27 mouse cellular contexts compared by ENCODE assay signal in genomic region chr11:63988031-63988665, GRCm38 (mm10).
A peak's percentile ranks its signal among the peaks of the same experiment; 100 is the strongest.
DNase-seq lines count a peak whose midpoint lies in the region; ATAC-seq and TF ChIP-seq lines count a peak whose summit lies in the region.
"Had no signal": no experiment of that assay in that cellular context is flagged by ENCODE, and none has a peak within 500 bp of the region (broad histone marks: within the 10 kb centered on the region; RNA-seq: fewer than 3 reads in every experiment).

No protein-coding gene starts in this region.

- no peak overlapping the region for H3K4me3 ChIP-seq in heart, embryonic 12.5 days
- H3K4me3 ChIP-seq in liver, embryonic 16.5 days (ENCODE audit: low read depth, low read length), result no peak overlapping the region
- no peak overlapping the region for H3K4me3 ChIP-seq in lung, postnatal 0 days (ENCODE audit: low read depth, low read length)
- H3K4me3 ChIP-seq: embryonic facial prominence, embryonic 12.5 days; hindbrain, embryonic 10.5 days; hindbrain, embryonic 15.5 days had no signal

- no peaks in the 10 kb centered on the region for H3K9me3 ChIP-seq in heart, embryonic 12.5 days (replicated peaks)
- H3K9me3 ChIP-seq in liver, embryonic 16.5 days (replicated peaks; ENCODE audit: control insufficient read depth, low read length), result no peaks in the 10 kb centered on the region
- H3K9me3 ChIP-seq in lung, postnatal 0 days (ENCODE audit: low read length), result no peaks in the 10 kb centered on the region
- H3K9me3 ChIP-seq: embryonic facial prominence, embryonic 12.5 days; hindbrain, embryonic 10.5 days; hindbrain, embryonic 15.5 days had no signal

- no peak overlapping the region for H3K9ac ChIP-seq in heart, embryonic 12.5 days
- no peak overlapping the region for H3K9ac ChIP-seq in liver, embryonic 16.5 days (ENCODE audit: low read depth, low read length)
- no peak overlapping the region for H3K9ac ChIP-seq in lung, postnatal 0 days (replicated peaks; ENCODE audit: low read depth)
- H3K9ac ChIP-seq: embryonic facial prominence, embryonic 12.5 days; hindbrain, embryonic 15.5 days had no signal

- 61% methylated on average over 3 of the region's 3 CpGs for WGBS in heart, embryonic 12.5 days
- 61% methylated on average over 3 of the region's 3 CpGs for WGBS in liver, embryonic 16.5 days (ENCODE audit: insufficient replicate concordance)
- WGBS in lung, postnatal 0 days, result 64% methylated on average over 3 of the region's 3 CpGs

- H3K4me2 ChIP-seq in heart, embryonic 12.5 days, result no peak overlapping the region
- no peak overlapping the region for H3K4me2 ChIP-seq in liver, embryonic 16.5 days (ENCODE audit: low read depth, low read length)
- no peak overlapping the region for H3K4me2 ChIP-seq in lung, postnatal 0 days (replicated peaks; ENCODE audit: low read depth, low read length)
- H3K4me2 ChIP-seq: embryonic facial prominence, embryonic 12.5 days; hindbrain, embryonic 15.5 days had no signal

- no peaks in the 10 kb centered on the region for H3K27me3 ChIP-seq in heart, embryonic 12.5 days (replicated peaks)
- no peaks in the 10 kb centered on the region for H3K27me3 ChIP-seq in liver, embryonic 16.5 days (ENCODE audit: control insufficient read depth, insufficient read depth, low read depth, low read length)
- no peaks in the 10 kb centered on the region for H3K27me3 ChIP-seq in lung, postnatal 0 days (replicated peaks; ENCODE audit: insufficient read depth, low read length)
- H3K27me3 ChIP-seq: embryonic facial prominence, embryonic 12.5 days; hindbrain, embryonic 15.5 days had no signal

- peaks cover 17% of the 10 kb centered on the region for H3K4me1 ChIP-seq in heart, embryonic 12.5 days (replicated peaks)
- H3K4me1 ChIP-seq in liver, embryonic 16.5 days (ENCODE audit: control insufficient read depth, low read depth, low read length), result peaks cover 2% of the 10 kb centered on the region; the same call in 1 of the 2 replicates
- H3K4me1 ChIP-seq in lung, postnatal 0 days (ENCODE audit: insufficient read depth, low read depth, low read length), result peaks cover 6% of the 10 kb centered on the region; the same call in 1 of the 2 replicates

- no peak for TF ChIP-seq EP300 in lung, postnatal 0 days (IDR thresholded peaks at IDR 0.05)

- H3K27ac ChIP-seq in heart, embryonic 12.5 days (ENCODE audit: poor library complexity, severe bottlenecking), result peak overlapping the region; percentile 74
- H3K27ac ChIP-seq in liver, embryonic 16.5 days (ENCODE audit: low read length), result 0 out of 2 replicates have a peak overlapping the region, but pooled peaks have one; percentile 12
- H3K27ac ChIP-seq in lung, postnatal 0 days (ENCODE audit: low read length), result no peak overlapping the region
- H3K27ac ChIP-seq: embryonic facial prominence, embryonic 12.5 days; hindbrain, embryonic 10.5 days; hindbrain, embryonic 15.5 days; kidney, postnatal 0 days had no signal

- peaks cover 6% of the 10 kb centered on the region; the same call in 1 of the 2 replicates for H3K36me3 ChIP-seq in heart, embryonic 12.5 days
- H3K36me3 ChIP-seq in liver, embryonic 16.5 days (ENCODE audit: control insufficient read depth, insufficient read depth), result no peaks in the 10 kb centered on the region
- H3K36me3 ChIP-seq in lung, postnatal 0 days (ENCODE audit: insufficient read depth, low read length), result no peaks in the 10 kb centered on the region
- H3K36me3 ChIP-seq: embryonic facial prominence, embryonic 12.5 days; hindbrain, embryonic 10.5 days; hindbrain, embryonic 15.5 days had no signal

- TF ChIP-seq CTCF in lung, postnatal 0 days (IDR thresholded peaks at IDR 0.05), result no peak

- ATAC-seq in heart, embryonic 12.5 days (ENCODE audit: insufficient number of reproducible peaks, low FRiP score), result no peak
- ATAC-seq in liver, embryonic 16.5 days (ENCODE audit: low read depth), result peak; percentile 39; the same call in 1 of the 2 replicates
- ATAC-seq in lung, postnatal 0 days, result no peak
- ATAC-seq: CD4-positive, CD25-positive, alpha-beta regulatory T cell, adult 4 months; forebrain, embryonic 14.5 days; inflammation-experienced regulatory T-cells, adult 6 months had no signal

- no peak for DNase-seq in heart, postnatal 4 days
- DNase-seq in kidney, adult 9 months, result peak; percentile 33
- DNase-seq in kidney, postnatal 14 days, result no peak
- DNase-seq in adipocyte (ENCODE audit: low spot score), result peak; percentile 74
- no peak for DNase-seq in lung, postnatal 0 days (ENCODE audit: low spot score)
- DNase-seq: adrenal gland, postnatal 25 days; cerebellum, adult 11-12 months; cerebellum, adult 9-11 months; embryo, embryonic 11 days; gastrocnemius, postnatal 25 days; kidney, adult 11 months; layer of hippocampus, postnatal 36 days; left cerebral cortex, postnatal 4 days; lung, adult 2 months; lung, postnatal 14 days; midbrain, embryonic 14.5 days; right cerebral cortex, postnatal 14 days; thymus, postnatal 36 days had no signal

Comparison
In these comparisons a context has a peak if more than half of its experiments do, and no peak if none do; other contexts are left out.
1. DNase-seq: peak in kidney, adult 9 months (single experiment) and adipocyte (single experiment); none in heart, postnatal 4 days (single experiment), kidney, postnatal 14 days (single experiment) and lung, postnatal 0 days (single experiment).